Mouse (Mus musculus): ENCODE measurements around the gene Nfat5. TPM values are rescaled to one million over a fixed set of nuclear protein-coding genes. Genes with fewer than 3 reads are reported as not detected.
A peak's percentile ranks its signal among the peaks of the same experiment; 100 is the strongest.

Gene Nfat5
- polyA plus RNA-seq (2012; fragmentation: generic; extraction: Trizol), result 5.6 TPM

DNA sequence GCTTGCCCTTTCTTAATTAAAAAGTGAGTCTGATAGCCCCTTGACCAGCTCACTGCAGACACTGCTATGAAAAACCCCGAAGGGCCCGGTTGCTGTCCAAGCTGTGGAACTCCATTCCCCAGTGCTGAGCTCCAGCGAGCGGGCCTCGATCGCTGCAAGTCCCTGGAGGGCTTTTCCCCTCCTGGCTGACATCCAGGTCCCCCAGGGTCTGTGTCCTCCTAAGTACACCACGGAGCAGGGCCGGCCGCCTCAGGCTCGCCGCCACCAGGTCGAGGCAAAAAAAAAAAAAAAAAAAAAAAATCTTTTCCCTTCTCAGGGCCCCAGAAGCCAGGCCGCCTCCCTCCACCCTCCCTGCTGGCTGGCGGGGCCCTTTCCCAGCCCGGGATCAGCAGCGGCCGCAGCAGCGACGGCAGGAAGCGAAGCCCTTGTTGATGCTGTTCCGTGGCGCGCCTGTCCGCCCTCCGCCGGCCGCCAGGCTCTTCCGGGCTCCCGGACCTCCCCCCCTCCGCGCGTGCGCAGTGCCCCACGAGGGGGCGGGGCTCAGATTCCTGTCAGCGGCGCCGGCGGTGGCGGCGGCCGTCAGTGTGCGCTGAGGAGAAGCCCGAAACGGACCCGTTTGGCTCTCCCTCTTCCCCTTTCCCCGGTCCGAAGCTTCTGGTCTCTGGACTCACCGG, at the start of gene Nfat5:
Gene Nfat5 (plus strand): TSS at position 543 of the 674 bp plus-strand sequence.
- Histone ChIP-seq H3K27me3 (ENCODE audit: control insufficient read depth, insufficient read depth, insufficient read length) (no peaks in the 10 kb centered on the region), H3K4me3 (peak within 1 kb of the TSS; percentile 55), H3K36me3 (ENCODE audit: control insufficient read depth, insufficient read depth) (no peaks in the 10 kb centered on the region), H3K4me2 (ENCODE audit: low read depth) (peak within 1 kb of the TSS; percentile 91), H3K79me2 (ENCODE audit: control insufficient read depth, insufficient read depth) (peaks cover 44% of the 10 kb centered on the region), H3ac (ENCODE audit: control insufficient read depth, insufficient read length) (peak within 1 kb of the TSS; percentile 73)
- TF ChIP-seq MAX (IDR thresholded peaks at IDR 0.05; ENCODE audit: low read depth) (no peak), REST (IDR thresholded peaks at IDR 0.05; ENCODE audit: insufficient read depth, insufficient read length) (peak; percentile 22), SRF (IDR thresholded peaks at IDR 0.05; ENCODE audit: control insufficient read depth, insufficient read length, low read depth) (peak; percentile 29), POLR2A (IDR thresholded peaks at IDR 0.05; ENCODE audit: insufficient read length, low read depth) (peak; percentile 86), CEBPB (IDR thresholded peaks at IDR 0.05; ENCODE audit: insufficient read depth, poor library complexity, severe bottlenecking) (no peak), POLR2AphosphoS2 (IDR thresholded peaks at IDR 0.05; ENCODE audit: insufficient read length, low read depth) (peak; percentile 83), E2F4 (IDR thresholded peaks at IDR 0.05; ENCODE audit: insufficient read depth) (peak; percentile 42), MYOD1 (IDR thresholded peaks at IDR 0.05; ENCODE audit: control insufficient read depth in 1 of 3, insufficient read length in 2 of 3, low read depth in 2 of 3) (peak in 2 of 3 experiments; percentile 9 to 59), USF1 (IDR thresholded peaks at IDR 0.05; ENCODE audit: low read depth) (no peak), TCF3 (IDR thresholded peaks at IDR 0.05; ENCODE audit: insufficient read length, low read depth) (no peak), MYOG (IDR thresholded peaks at IDR 0.05; ENCODE audit: control insufficient read depth in 1 of 3, insufficient read depth in 1 of 3, insufficient read length in 2 of 3, low read depth in 2 of 3) (peak in 1 of 3 experiments; percentile 60), TCF12 (IDR thresholded peaks at IDR 0.05; ENCODE audit: insufficient read depth, poor library complexity, severe bottlenecking) (no peak)

- Histone ChIP-seq H3K4me3 (no peak overlapping the region), H3K36me3 (ENCODE audit: control insufficient read depth, insufficient read depth) (no peaks in the 10 kb centered on the region), H3K27me3 (ENCODE audit: control insufficient read depth, insufficient read depth, insufficient read length) (no peaks in the 10 kb centered on the region), H3K79me2 (ENCODE audit: control insufficient read depth, insufficient read depth) (no peaks in the 10 kb centered on the region), H3K4me2 (ENCODE audit: low read depth) (peak overlapping the region; percentile 50), H3ac (ENCODE audit: control insufficient read depth, insufficient read length) (no peak overlapping the region)
- TF ChIP-seq POLR2A (IDR thresholded peaks at IDR 0.05; ENCODE audit: insufficient read length, low read depth) (no peak), USF1 (IDR thresholded peaks at IDR 0.05; ENCODE audit: low read depth) (no peak), TCF3 (IDR thresholded peaks at IDR 0.05; ENCODE audit: insufficient read length, low read depth) (no peak), REST (IDR thresholded peaks at IDR 0.05; ENCODE audit: insufficient read depth, insufficient read length) (no peak), POLR2AphosphoS2 (IDR thresholded peaks at IDR 0.05; ENCODE audit: insufficient read length, low read depth) (no peak), MYOG (IDR thresholded peaks at IDR 0.05; ENCODE audit: control insufficient read depth in 1 of 3, insufficient read depth in 1 of 3, insufficient read length in 2 of 3, low read depth in 2 of 3) (peak in 1 of 3 experiments; percentile 75), SRF (IDR thresholded peaks at IDR 0.05; ENCODE audit: control insufficient read depth, insufficient read length, low read depth) (no peak), MAX (IDR thresholded peaks at IDR 0.05; ENCODE audit: low read depth) (no peak), MYOD1 (IDR thresholded peaks at IDR 0.05; ENCODE audit: control insufficient read depth in 1 of 3, insufficient read length in 2 of 3, low read depth in 2 of 3) (peak in 2 of 3 experiments; percentile 45 to 67), E2F4 (IDR thresholded peaks at IDR 0.05; ENCODE audit: insufficient read depth) (no peak), CEBPB (IDR thresholded peaks at IDR 0.05; ENCODE audit: insufficient read depth, poor library complexity, severe bottlenecking) (peak; percentile 93)
Observed at GRCm38 (mm10) chr8:107244218-107244617, 49.1 kb upstream of the Nfat5 start.

DNA sequence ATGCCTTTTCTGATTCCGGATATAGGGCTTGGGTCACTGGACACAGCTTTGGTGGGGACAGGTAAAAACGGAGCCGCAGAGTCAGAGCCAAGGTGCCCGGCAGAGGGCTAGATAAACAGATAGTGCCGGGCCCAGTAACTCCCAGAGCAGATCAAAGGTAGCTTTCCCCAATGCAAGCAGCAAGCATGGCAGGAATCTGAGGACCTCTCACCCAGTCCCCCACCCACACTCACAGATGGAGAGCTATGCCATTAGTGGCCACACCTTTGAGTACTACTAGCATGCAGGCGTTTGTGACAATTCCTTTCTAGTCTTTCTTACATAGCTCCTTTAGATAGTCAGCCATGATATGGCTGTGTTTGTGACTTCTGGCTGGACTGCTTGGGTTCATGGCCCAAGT, 44.8 kb upstream of the Nfat5 start:
- TF ChIP-seq MYOG (IDR thresholded peaks at IDR 0.05; ENCODE audit: control insufficient read depth in 1 of 3, insufficient read depth in 1 of 3, insufficient read length in 2 of 3, low read depth in 2 of 3), result no peak
- no peak for TF ChIP-seq POLR2AphosphoS2 (IDR thresholded peaks at IDR 0.05; ENCODE audit: insufficient read length, low read depth)
- no peak for TF ChIP-seq POLR2A (IDR thresholded peaks at IDR 0.05; ENCODE audit: insufficient read length, low read depth)
- TF ChIP-seq E2F4 (IDR thresholded peaks at IDR 0.05; ENCODE audit: insufficient read depth), result no peak
- no peak for TF ChIP-seq REST (IDR thresholded peaks at IDR 0.05; ENCODE audit: insufficient read depth, insufficient read length)
- TF ChIP-seq TCF3 (IDR thresholded peaks at IDR 0.05; ENCODE audit: insufficient read length, low read depth), result no peak
- TF ChIP-seq TCF12 (IDR thresholded peaks at IDR 0.05; ENCODE audit: insufficient read depth, poor library complexity, severe bottlenecking), result no peak
- no peak for TF ChIP-seq USF1 (IDR thresholded peaks at IDR 0.05; ENCODE audit: low read depth)
- no peak for TF ChIP-seq MAX (IDR thresholded peaks at IDR 0.05; ENCODE audit: low read depth)
- TF ChIP-seq SRF (IDR thresholded peaks at IDR 0.05; ENCODE audit: control insufficient read depth, insufficient read length, low read depth), result no peak
- TF ChIP-seq MYOD1 (IDR thresholded peaks at IDR 0.05; ENCODE audit: control insufficient read depth in 1 of 3, insufficient read length in 2 of 3, low read depth in 2 of 3), result no peak
- no peak for TF ChIP-seq CEBPB (IDR thresholded peaks at IDR 0.05; ENCODE audit: insufficient read depth, poor library complexity, severe bottlenecking)
- Histone ChIP-seq H3K79me2 (ENCODE audit: control insufficient read depth, insufficient read depth) (no peaks in the 10 kb centered on the region), H3ac (ENCODE audit: control insufficient read depth, insufficient read length) (no peak overlapping the region), H3K27me3 (ENCODE audit: control insufficient read depth, insufficient read depth, insufficient read length) (no peaks in the 10 kb centered on the region), H3K4me2 (ENCODE audit: low read depth) (no peak overlapping the region), H3K4me3 (no peak overlapping the region), H3K36me3 (ENCODE audit: control insufficient read depth, insufficient read depth) (no peaks in the 10 kb centered on the region)

GRCm38 (mm10) chr8:107251481-107252104, 41.7 kb upstream of the Nfat5 start:
- Histone ChIP-seq H3K4me3 (no peak overlapping the region), H3ac (ENCODE audit: control insufficient read depth, insufficient read length) (no peak overlapping the region), H3K4me2 (ENCODE audit: low read depth) (no peak overlapping the region), H3K79me2 (ENCODE audit: control insufficient read depth, insufficient read depth) (no peaks in the 10 kb centered on the region), H3K27me3 (ENCODE audit: control insufficient read depth, insufficient read depth, insufficient read length) (no peaks in the 10 kb centered on the region), H3K36me3 (ENCODE audit: control insufficient read depth, insufficient read depth) (no peaks in the 10 kb centered on the region)
- TF ChIP-seq REST (IDR thresholded peaks at IDR 0.05; ENCODE audit: insufficient read depth, insufficient read length) (no peak), POLR2A (IDR thresholded peaks at IDR 0.05; ENCODE audit: insufficient read length, low read depth) (no peak), E2F4 (IDR thresholded peaks at IDR 0.05; ENCODE audit: insufficient read depth) (no peak), MYOD1 (IDR thresholded peaks at IDR 0.05; ENCODE audit: control insufficient read depth in 1 of 3, insufficient read length in 2 of 3, low read depth in 2 of 3) (no peak), TCF3 (IDR thresholded peaks at IDR 0.05; ENCODE audit: insufficient read length, low read depth) (no peak), POLR2AphosphoS2 (IDR thresholded peaks at IDR 0.05; ENCODE audit: insufficient read length, low read depth) (no peak), CEBPB (IDR thresholded peaks at IDR 0.05; ENCODE audit: insufficient read depth, poor library complexity, severe bottlenecking) (no peak), MYOG (IDR thresholded peaks at IDR 0.05; ENCODE audit: control insufficient read depth in 1 of 3, insufficient read depth in 1 of 3, insufficient read length in 2 of 3, low read depth in 2 of 3) (no peak), MAX (IDR thresholded peaks at IDR 0.05; ENCODE audit: low read depth) (no peak), TCF12 (IDR thresholded peaks at IDR 0.05; ENCODE audit: insufficient read depth, poor library complexity, severe bottlenecking) (no peak), USF1 (IDR thresholded peaks at IDR 0.05; ENCODE audit: low read depth) (no peak), SRF (IDR thresholded peaks at IDR 0.05; ENCODE audit: control insufficient read depth, insufficient read length, low read depth) (no peak)
